Mouse (Mus musculus): ENCODE measurements at regions not wholly inside any gene's neighbourhood (a gene's known extent, or its start where the extent isn't known, plus 50 kb on each side); places are given as distances from the start of the nearest gene placed in this dataset.

- WGBS: 94% methylated on average over 5 of the region's 5 CpGs
- H3K36me3 ChIP-seq (ENCODE audit: control insufficient read depth, insufficient read depth, low read length): no peaks in the 10 kb centered on the region
- no peak overlapping the region for H3K27ac ChIP-seq (ENCODE audit: control insufficient read depth, insufficient read depth, low read length)
- no peaks in the 10 kb centered on the region for H3K27me3 ChIP-seq (ENCODE audit: control insufficient read depth, insufficient read depth, low read length)
- DNase-seq: no peak
- H3K4me1 ChIP-seq (replicated peaks; ENCODE audit: control insufficient read depth, insufficient read depth, low read length): no peaks in the 10 kb centered on the region
- no peak for TF ChIP-seq CTCF (IDR thresholded peaks at IDR 0.05; ENCODE audit: borderline replicate concordance, control insufficient read depth, extremely low read depth, insufficient read depth, low read length, poor library complexity)
- TF ChIP-seq POLR2A (IDR thresholded peaks at IDR 0.05; ENCODE audit: control insufficient read depth, extremely low read depth, insufficient read depth, low read length, poor library complexity): no peak
- no peak overlapping the region for H3K4me3 ChIP-seq (ENCODE audit: control insufficient read depth, insufficient read depth, low read length)
Observed at GRCm38 (mm10) chr19:25729103-25729502, 56.9 kb downstream of the Dmrt2 start.

GRCm38 (mm10) chr19:25729633-25730032 lies 57.4 kb downstream of the Dmrt2 start:
- Histone ChIP-seq H3K27me3 (ENCODE audit: control insufficient read depth, insufficient read depth, low read length) (no peaks in the 10 kb centered on the region), H3K27ac (ENCODE audit: control insufficient read depth, insufficient read depth, low read length) (no peak overlapping the region), H3K4me1 (replicated peaks; ENCODE audit: control insufficient read depth, insufficient read depth, low read length) (no peaks in the 10 kb centered on the region), H3K4me3 (ENCODE audit: control insufficient read depth, insufficient read depth, low read length) (no peak overlapping the region), H3K36me3 (ENCODE audit: control insufficient read depth, insufficient read depth, low read length) (no peaks in the 10 kb centered on the region)
- TF ChIP-seq POLR2A (IDR thresholded peaks at IDR 0.05; ENCODE audit: control insufficient read depth, extremely low read depth, insufficient read depth, low read length, poor library complexity) (no peak), CTCF (IDR thresholded peaks at IDR 0.05; ENCODE audit: borderline replicate concordance, control insufficient read depth, extremely low read depth, insufficient read depth, low read length, poor library complexity) (no peak)
- 100% methylated on average over 1 of the region's 1 CpGs for whole genome bisulfite sequencing
- DNase-seq: no peak

GRCm38 (mm10) chr19:25778455-25778854 lies 106.2 kb downstream of the Dmrt2 start:
- Histone ChIP-seq H3K4me3 (ENCODE audit: control insufficient read depth, insufficient read depth, low read length) (no peak overlapping the region), H3K27me3 (ENCODE audit: control insufficient read depth, insufficient read depth, low read length) (no peaks in the 10 kb centered on the region)
- WGBS: 84% methylated on average over 4 of the region's 4 CpGs

GRCm38 (mm10) chr19:25779356-25779755 lies 107.1 kb downstream of the Dmrt2 start:
- Histone ChIP-seq H3K4me1 (replicated peaks; ENCODE audit: control insufficient read depth, insufficient read depth, low read length) (no peaks in the 10 kb centered on the region), H3K36me3 (ENCODE audit: control insufficient read depth, insufficient read depth, low read length) (no peaks in the 10 kb centered on the region), H3K4me3 (ENCODE audit: control insufficient read depth, insufficient read depth, low read length) (no peak overlapping the region), H3K27ac (ENCODE audit: control insufficient read depth, insufficient read depth, low read length) (no peak overlapping the region), H3K27me3 (ENCODE audit: control insufficient read depth, insufficient read depth, low read length) (no peaks in the 10 kb centered on the region)
- 66% methylated on average over 7 of the region's 7 CpGs for WGBS
- no peak for DNase-seq
- TF ChIP-seq POLR2A (IDR thresholded peaks at IDR 0.05; ENCODE audit: control insufficient read depth, extremely low read depth, insufficient read depth, low read length, poor library complexity) (no peak), CTCF (IDR thresholded peaks at IDR 0.05; ENCODE audit: borderline replicate concordance, control insufficient read depth, extremely low read depth, insufficient read depth, low read length, poor library complexity) (no peak)

More at GRCm38 (mm10) chr19:25778455-25778854, 106.2 kb downstream of the Dmrt2 start:
- Histone ChIP-seq H3K27ac (ENCODE audit: control insufficient read depth, insufficient read depth, low read length) (no peak overlapping the region), H3K36me3 (ENCODE audit: control insufficient read depth, insufficient read depth, low read length) (no peaks in the 10 kb centered on the region), H3K4me1 (replicated peaks; ENCODE audit: control insufficient read depth, insufficient read depth, low read length) (no peaks in the 10 kb centered on the region)
- TF ChIP-seq CTCF (IDR thresholded peaks at IDR 0.05; ENCODE audit: borderline replicate concordance, control insufficient read depth, extremely low read depth, insufficient read depth, low read length, poor library complexity): no peak
- no peak for TF ChIP-seq POLR2A (IDR thresholded peaks at IDR 0.05; ENCODE audit: control insufficient read depth, extremely low read depth, insufficient read depth, low read length, poor library complexity)
- no peak for DNase-seq

- TF ChIP-seq POLR2A (IDR thresholded peaks at IDR 0.05; ENCODE audit: control insufficient read depth, extremely low read depth, insufficient read depth, low read length, poor library complexity) (no peak), CTCF (IDR thresholded peaks at IDR 0.05; ENCODE audit: borderline replicate concordance, control insufficient read depth, extremely low read depth, insufficient read depth, low read length, poor library complexity) (no peak)
- no peak for DNase-seq
- no peaks in the 10 kb centered on the region for H3K27me3 ChIP-seq (ENCODE audit: control insufficient read depth, insufficient read depth, low read length)
- no peak overlapping the region for H3K4me3 ChIP-seq (ENCODE audit: control insufficient read depth, insufficient read depth, low read length)
- no peaks in the 10 kb centered on the region for H3K36me3 ChIP-seq (ENCODE audit: control insufficient read depth, insufficient read depth, low read length)
- H3K27ac ChIP-seq (ENCODE audit: control insufficient read depth, insufficient read depth, low read length): no peak overlapping the region
- 96% methylated on average over 7 of the region's 7 CpGs for WGBS
- H3K4me1 ChIP-seq (replicated peaks; ENCODE audit: control insufficient read depth, insufficient read depth, low read length): no peaks in the 10 kb centered on the region
Observed at GRCm38 (mm10) chr19:25781314-25781713, 109.1 kb downstream of the Dmrt2 start.

GRCm38 (mm10) chr19:25802692-25803091 lies 130.5 kb downstream of the Dmrt2 start:
- Histone ChIP-seq H3K36me3 (ENCODE audit: control insufficient read depth, insufficient read depth, low read length) (no peaks in the 10 kb centered on the region), H3K4me3 (ENCODE audit: control insufficient read depth, insufficient read depth, low read length) (no peak overlapping the region), H3K27me3 (ENCODE audit: control insufficient read depth, insufficient read depth, low read length) (no peaks in the 10 kb centered on the region), H3K4me1 (replicated peaks; ENCODE audit: control insufficient read depth, insufficient read depth, low read length) (no peaks in the 10 kb centered on the region), H3K27ac (ENCODE audit: control insufficient read depth, insufficient read depth, low read length) (no peak overlapping the region)
- 92% methylated on average over 7 of the region's 7 CpGs for WGBS
- no peak for DNase-seq
- TF ChIP-seq CTCF (IDR thresholded peaks at IDR 0.05; ENCODE audit: borderline replicate concordance, control insufficient read depth, extremely low read depth, insufficient read depth, low read length, poor library complexity): no peak
- TF ChIP-seq POLR2A (IDR thresholded peaks at IDR 0.05; ENCODE audit: control insufficient read depth, extremely low read depth, insufficient read depth, low read length, poor library complexity): no peak

- H3K4me1 ChIP-seq (replicated peaks; ENCODE audit: control insufficient read depth, insufficient read depth, low read length): no peaks in the 10 kb centered on the region
- no peak for TF ChIP-seq POLR2A (IDR thresholded peaks at IDR 0.05; ENCODE audit: control insufficient read depth, extremely low read depth, insufficient read depth, low read length, poor library complexity)
- TF ChIP-seq CTCF (IDR thresholded peaks at IDR 0.05; ENCODE audit: borderline replicate concordance, control insufficient read depth, extremely low read depth, insufficient read depth, low read length, poor library complexity): no peak
- WGBS: 82% methylated on average over 11 of the region's 11 CpGs
- no peak for DNase-seq
- H3K4me3 ChIP-seq (ENCODE audit: control insufficient read depth, insufficient read depth, low read length): no peak overlapping the region
- no peak overlapping the region for H3K27ac ChIP-seq (ENCODE audit: control insufficient read depth, insufficient read depth, low read length)
- H3K36me3 ChIP-seq (ENCODE audit: control insufficient read depth, insufficient read depth, low read length): no peaks in the 10 kb centered on the region
- H3K27me3 ChIP-seq (ENCODE audit: control insufficient read depth, insufficient read depth, low read length): no peaks in the 10 kb centered on the region
Observed at GRCm38 (mm10) chr19:25805351-25805750, 133.1 kb downstream of the Dmrt2 start.

Data from thymus, adult 2 months (tissue).